ENCODE assay signal across 8 mouse cellular contexts in genomic region chr12:72760376-72761229, GRCm38 (mm10). TPM values are rescaled to one million over a fixed set of nuclear protein-coding genes. Genes with fewer than 3 reads are reported as not detected.
A peak's percentile ranks its signal among the peaks of the same experiment; 100 is the strongest.
DNase-seq lines count a peak whose midpoint lies in the region; ATAC-seq and TF ChIP-seq lines count a peak whose summit lies in the region.

No protein-coding gene starts in this region.

- no peaks in the 10 kb centered on the region; the same call in 1 of the 2 replicates for H3K4me1 ChIP-seq in intestine, postnatal 0 days (replicated peaks; ENCODE audit: control insufficient read depth, insufficient read depth, low read length)
- H3K4me1 ChIP-seq in midbrain, embryonic 12.5 days: peaks cover 31% of the 10 kb centered on the region
- peaks cover 8% of the 10 kb centered on the region; the same call in 1 of the 2 replicates for H3K4me1 ChIP-seq in small intestine, adult 2 months (ENCODE audit: control insufficient read depth, insufficient read depth, insufficient read length, low read length)

- peak; percentile 95 for ATAC-seq in intestine, postnatal 0 days
- peak; percentile 94 for ATAC-seq in midbrain, embryonic 12.5 days (ENCODE audit: low FRiP score, low read depth)

- H3K9ac ChIP-seq in intestine, postnatal 0 days (ENCODE audit: low read depth, low read length): peak overlapping the region; percentile 100
- H3K9ac ChIP-seq in midbrain, embryonic 12.5 days (replicated peaks): peak overlapping the region; percentile 99

- peak; percentile 84 to 86 for DNase-seq in thymus, adult 18-20 months
- no peak for DNase-seq in thymus, postnatal 36 days
- DNase-seq in embryo, embryonic 9.5 days (ENCODE audit: extremely low spot score): peak; percentile 85
- peak; percentile 95 to 97 for DNase-seq in gastrocnemius, postnatal 4 days (ENCODE audit: low spot score in 2 of 2)
- DNase-seq in left cerebral cortex, postnatal 4 days: peak; percentile 98

- WGBS in intestine, postnatal 0 days: under 1% methylated on average over 66 of the region's 78 CpGs
- WGBS in midbrain, embryonic 12.5 days: under 1% methylated on average over 61 of the region's 78 CpGs
- WGBS in small intestine, adult 2 months: 1% methylated on average over 78 of the region's 78 CpGs

- peak; percentile 36; the same call in 1 of the 2 replicates for TF ChIP-seq POLR2A in small intestine, adult 2 months (IDR thresholded peaks at IDR 0.05; ENCODE audit: low read depth, low read length)

- no peaks in the 10 kb centered on the region for H3K9me3 ChIP-seq in intestine, postnatal 0 days (ENCODE audit: control insufficient read depth)
- no peaks in the 10 kb centered on the region for H3K9me3 ChIP-seq in midbrain, embryonic 12.5 days

- intact Hi-C loops in left cerebral cortex, postnatal 4 days (cut with DNase I): no loop called here

- 0 out of 2 replicates have a peak, but pooled peaks have one; percentile 5 for TF ChIP-seq CTCF in intestine, postnatal 0 days (IDR thresholded peaks at IDR 0.05; ENCODE audit: low read depth)
- TF ChIP-seq CTCF in small intestine, adult 2 months (IDR thresholded peaks at IDR 0.05; ENCODE audit: extremely low read depth, insufficient read length, insufficient replicate concordance, low read depth, low read length): no peak

- H3K27ac ChIP-seq in intestine, postnatal 0 days (ENCODE audit: low read depth, low read length): peak overlapping the region; percentile 100
- peak overlapping the region; percentile 97 for H3K27ac ChIP-seq in midbrain, embryonic 12.5 days (replicated peaks)
- H3K27ac ChIP-seq in small intestine, adult 2 months (ENCODE audit: insufficient read depth, low read depth, low read length): peak overlapping the region; percentile 95

- H3K27me3 ChIP-seq in intestine, postnatal 0 days (replicated peaks; ENCODE audit: control insufficient read depth, insufficient read depth, low read length): no peaks in the 10 kb centered on the region
- H3K27me3 ChIP-seq in midbrain, embryonic 12.5 days: no peaks in the 10 kb centered on the region
- H3K27me3 ChIP-seq in small intestine, adult 2 months (ENCODE audit: control insufficient read depth, insufficient read depth, low read length): no peaks in the 10 kb centered on the region

- no peaks in the 10 kb centered on the region for H3K36me3 ChIP-seq in intestine, postnatal 0 days (ENCODE audit: control insufficient read depth, insufficient read depth)
- H3K36me3 ChIP-seq in midbrain, embryonic 12.5 days: no peaks in the 10 kb centered on the region
- H3K36me3 ChIP-seq in small intestine, adult 2 months (ENCODE audit: control insufficient read depth, insufficient read depth, low read length): no peaks in the 10 kb centered on the region

- peak overlapping the region; percentile 95 for H3K4me3 ChIP-seq in intestine, postnatal 0 days (ENCODE audit: low read depth, low read length)
- H3K4me3 ChIP-seq in midbrain, embryonic 12.5 days: peak overlapping the region; percentile 98
- H3K4me3 ChIP-seq in small intestine, adult 2 months (ENCODE audit: low read depth, low read length): peak overlapping the region; percentile 96

- peak overlapping the region; percentile 92 for H3K4me2 ChIP-seq in intestine, postnatal 0 days (replicated peaks; ENCODE audit: low read depth)
- peak overlapping the region; percentile 69 for H3K4me2 ChIP-seq in midbrain, embryonic 12.5 days (replicated peaks)

RNA-seq across cellular contexts. Expression of gene Ppm1a, which starts 3.3 kb away (rescaled TPM):
- 100 to 1,000 TPM; 220 to 234 TPM for total RNA-seq in gastrocnemius, postnatal 4 days (2021)
- polyA plus RNA-seq in intestine, postnatal 0 days (2015; fragmentation: Nextera tagmentation; extraction: Ambion mirVana): 73.1 and 73.8 TPM in 2 replicates
- total RNA-seq in left cerebral cortex, postnatal 4 days (2021): 100 to 1,000 TPM; 234 to 247 TPM
- polyA plus RNA-seq in midbrain, embryonic 12.5 days (2016; fragmentation: Nextera tagmentation; extraction: Ambion mirVana): 84.1 and 94.4 TPM in 2 replicates
- polyA plus RNA-seq in small intestine, adult 2 months (2012; rRNA removed): 10.4 and 34.7 TPM in 2 replicates

Comparison
In these comparisons a context has a peak if more than half of its experiments do, and no peak if none do; other contexts are left out.
1. DNase-seq: peak in thymus, adult 18-20 months (2 of 2), embryo, embryonic 9.5 days (single experiment), gastrocnemius, postnatal 4 days (2 of 2) and left cerebral cortex, postnatal 4 days (single experiment); none in thymus, postnatal 36 days (0 of 2).
2. Peak in every context shown above with its lines, with median percentiles within 50 percentile points of each other: H3K27ac ChIP-seq and H3K4me3 ChIP-seq.